ENCODE assay signal across 26 mouse cellular contexts in genomic region chr6:51696396-51696795, GRCm38 (mm10).
"Had no signal": no experiment of that assay in that cellular context is flagged by ENCODE, and none has a peak within 500 bp of the region (broad histone marks: within the 10 kb centered on the region; RNA-seq: fewer than 3 reads in every experiment).

No protein-coding gene starts in this region.

- H3K9me3 ChIP-seq: embryonic facial prominence, embryonic 10.5 days; embryonic facial prominence, embryonic 12.5 days; embryonic facial prominence, embryonic 13.5 days; embryonic facial prominence, embryonic 15.5 days; forebrain, embryonic 10.5 days; forebrain, embryonic 12.5 days; forebrain, embryonic 13.5 days; forebrain, embryonic 15.5 days; heart, embryonic 10.5 days; heart, embryonic 12.5 days had no signal

- H3K4me2 ChIP-seq: embryonic facial prominence, embryonic 12.5 days; embryonic facial prominence, embryonic 13.5 days; embryonic facial prominence, embryonic 15.5 days; forebrain, embryonic 12.5 days; forebrain, embryonic 13.5 days; forebrain, embryonic 15.5 days; heart, embryonic 11.5 days; heart, embryonic 12.5 days had no signal

- H3K4me1 ChIP-seq: embryonic facial prominence, embryonic 10.5 days; embryonic facial prominence, embryonic 12.5 days; embryonic facial prominence, embryonic 15.5 days; forebrain, embryonic 12.5 days; heart, embryonic 10.5 days; heart, embryonic 12.5 days had no signal

- DNase-seq: cerebellum, postnatal 14 days; cerebellum, postnatal 25 days; cerebellum, postnatal 36 days; embryo, embryonic 11 days; forebrain, postnatal 0 days; gastrocnemius, adult 2 months; gastrocnemius, postnatal 10 days; gastrocnemius, postnatal 14 days; gastrocnemius, postnatal 25 days; gastrocnemius, postnatal 36 days; heart, adult 18-20 months had no signal

- H3K4me3 ChIP-seq: embryonic facial prominence, embryonic 10.5 days; embryonic facial prominence, embryonic 12.5 days; embryonic facial prominence, embryonic 13.5 days; embryonic facial prominence, embryonic 15.5 days; erythroblast, embryonic 14.5 days; forebrain, embryonic 10.5 days; forebrain, embryonic 12.5 days; forebrain, embryonic 13.5 days; forebrain, embryonic 15.5 days; gastrocnemius, adult 2 months; heart, adult 2 months; heart, embryonic 10.5 days; heart, embryonic 12.5 days had no signal

- H3K27ac ChIP-seq: embryonic facial prominence, embryonic 10.5 days; embryonic facial prominence, embryonic 12.5 days; embryonic facial prominence, embryonic 13.5 days; embryonic facial prominence, embryonic 15.5 days; forebrain, embryonic 10.5 days; forebrain, embryonic 12.5 days; forebrain, embryonic 13.5 days; forebrain, embryonic 15.5 days; gastrocnemius, adult 2 months; heart, adult 2 months; heart, embryonic 10.5 days had no signal

- ATAC-seq: forebrain, embryonic 13.5 days; forebrain, embryonic 14.5 days; forebrain, embryonic 15.5 days; forebrain, embryonic 16.5 days; forebrain, postnatal 0 days had no signal

- H3K36me3 ChIP-seq: embryonic facial prominence, embryonic 10.5 days; embryonic facial prominence, embryonic 12.5 days; embryonic facial prominence, embryonic 13.5 days; embryonic facial prominence, embryonic 15.5 days; forebrain, embryonic 10.5 days; forebrain, embryonic 12.5 days; forebrain, embryonic 15.5 days; heart, embryonic 10.5 days; heart, embryonic 12.5 days had no signal

- H3K27me3 ChIP-seq: embryonic facial prominence, embryonic 12.5 days; embryonic facial prominence, embryonic 13.5 days; embryonic facial prominence, embryonic 15.5 days; forebrain, embryonic 12.5 days; forebrain, embryonic 13.5 days; forebrain, embryonic 15.5 days; heart, embryonic 12.5 days had no signal

- H3K9ac ChIP-seq: embryonic facial prominence, embryonic 12.5 days; embryonic facial prominence, embryonic 13.5 days; embryonic facial prominence, embryonic 15.5 days; forebrain, embryonic 12.5 days; forebrain, embryonic 13.5 days; forebrain, embryonic 15.5 days; forebrain, postnatal 0 days; heart, embryonic 12.5 days had no signal
